Mouse (Mus musculus): ENCODE measurements around the gene Cnot11. TPM values are rescaled to one million over a fixed set of nuclear protein-coding genes. Genes with fewer than 3 reads are reported as not detected.

Gene Cnot11
- total and polyA plus RNA-seq, 2 experiments from 2014 or later, result 12.7 to 31.7 TPM

GRCm38 (mm10) chr1:39561920-39562319 lies 27.1 kb downstream of the Cnot11 start:
- ATAC-seq (no peak), DNase-seq (ENCODE audit: low spot score) (peak; percentile 53)
- WGBS, result 51% methylated on average over 1 of the region's 1 CpGs
- H3K4me3 ChIP-seq (ENCODE audit: low read length), result no peak overlapping the region
- peaks cover 12% of the 10 kb centered on the region; the same call in 1 of the 2 replicates for H3K36me3 ChIP-seq (ENCODE audit: insufficient read depth, low read length)
- TF ChIP-seq CTCF (IDR thresholded peaks at IDR 0.05; ENCODE audit: low read depth), result peak; percentile 57
- H3K4me2 ChIP-seq (ENCODE audit: low read depth, low read length), result no peak overlapping the region
- no peak overlapping the region for H3K27ac ChIP-seq
- H3K9me3 ChIP-seq (ENCODE audit: low read length), result no peaks in the 10 kb centered on the region
- no peaks in the 10 kb centered on the region for H3K27me3 ChIP-seq (ENCODE audit: insufficient read depth, low read length)
- H3K4me1 ChIP-seq (ENCODE audit: insufficient read depth, low read length), result no peaks in the 10 kb centered on the region
- no peak overlapping the region for H3K9ac ChIP-seq (replicated peaks; ENCODE audit: low read length)

GRCm38 (mm10) chr1:39563161-39563560 lies 28.4 kb downstream of the Cnot11 start:
- 79% methylated on average over 7 of the region's 7 CpGs for WGBS

GRCm38 (mm10) chr1:39564603-39565002 lies 29.8 kb downstream of the Cnot11 start:
- no peaks in the 10 kb centered on the region for H3K9me3 ChIP-seq (ENCODE audit: low read length)
- DNase-seq (ENCODE audit: low spot score), result no peak
- H3K4me2 ChIP-seq (ENCODE audit: low read depth, low read length), result no peak overlapping the region
- H3K9ac ChIP-seq (replicated peaks; ENCODE audit: low read length), result no peak overlapping the region
- H3K27ac ChIP-seq, result no peak overlapping the region
- no peak for TF ChIP-seq CTCF (IDR thresholded peaks at IDR 0.05; ENCODE audit: low read depth)
- no peaks in the 10 kb centered on the region for H3K27me3 ChIP-seq (ENCODE audit: insufficient read depth, low read length)
- peaks cover 7% of the 10 kb centered on the region; the same call in 1 of the 2 replicates for H3K36me3 ChIP-seq (ENCODE audit: insufficient read depth, low read length)
- no peak overlapping the region for H3K4me3 ChIP-seq (ENCODE audit: low read length)
- WGBS, result 39% methylated on average over 3 of the region's 3 CpGs
- no peaks in the 10 kb centered on the region for H3K4me1 ChIP-seq (ENCODE audit: insufficient read depth, low read length)
- ATAC-seq, result no peak

More at GRCm38 (mm10) chr1:39563161-39563560, 28.4 kb downstream of the Cnot11 start:
- ATAC-seq, result no peak
- Histone ChIP-seq H3K27ac (no peak overlapping the region), H3K4me1 (ENCODE audit: insufficient read depth, low read length) (no peaks in the 10 kb centered on the region), H3K27me3 (ENCODE audit: insufficient read depth, low read length) (no peaks in the 10 kb centered on the region), H3K4me3 (ENCODE audit: low read length) (no peak overlapping the region), H3K4me2 (ENCODE audit: low read depth, low read length) (no peak overlapping the region), H3K36me3 (ENCODE audit: insufficient read depth, low read length) (peaks cover 7% of the 10 kb centered on the region; the same call in 1 of the 2 replicates), H3K9me3 (ENCODE audit: low read length) (no peaks in the 10 kb centered on the region), H3K9ac (replicated peaks; ENCODE audit: low read length) (no peak overlapping the region)
- DNase-seq (ENCODE audit: low spot score), result no peak
- no peak for TF ChIP-seq CTCF (IDR thresholded peaks at IDR 0.05; ENCODE audit: low read depth)

GRCm38 (mm10) chr1:39568079-39568478 lies 33.3 kb downstream of the Cnot11 start:
- TF ChIP-seq CTCF (IDR thresholded peaks at IDR 0.05; ENCODE audit: low read depth), result no peak
- no peak overlapping the region for H3K4me2 ChIP-seq (ENCODE audit: low read depth, low read length)
- no peak overlapping the region for H3K27ac ChIP-seq
- H3K27me3 ChIP-seq (ENCODE audit: insufficient read depth, low read length), result no peaks in the 10 kb centered on the region
- H3K9ac ChIP-seq (replicated peaks; ENCODE audit: low read length), result no peak overlapping the region
- peaks cover 7% of the 10 kb centered on the region; the same call in 1 of the 2 replicates for H3K36me3 ChIP-seq (ENCODE audit: insufficient read depth, low read length)
- DNase-seq (ENCODE audit: low spot score), result peak; percentile 42
- 0 out of 2 replicates have a peak, but pooled peaks have one; percentile 35 for ATAC-seq
- no peaks in the 10 kb centered on the region for H3K4me1 ChIP-seq (ENCODE audit: insufficient read depth, low read length)
- no peaks in the 10 kb centered on the region for H3K9me3 ChIP-seq (ENCODE audit: low read length)
- no peak overlapping the region for H3K4me3 ChIP-seq (ENCODE audit: low read length)

GRCm38 (mm10) chr1:39571653-39572052 lies 36.9 kb downstream of the Cnot11 start:
- DNase-seq (ENCODE audit: low spot score) (no peak), ATAC-seq (no peak)
- Histone ChIP-seq H3K36me3 (ENCODE audit: insufficient read depth, low read length) (no peaks in the 10 kb centered on the region), H3K27me3 (ENCODE audit: insufficient read depth, low read length) (no peaks in the 10 kb centered on the region), H3K4me2 (ENCODE audit: low read depth, low read length) (no peak overlapping the region), H3K9ac (replicated peaks; ENCODE audit: low read length) (no peak overlapping the region), H3K27ac (no peak overlapping the region), H3K4me1 (ENCODE audit: insufficient read depth, low read length) (peaks cover 8% of the 10 kb centered on the region), H3K9me3 (ENCODE audit: low read length) (no peaks in the 10 kb centered on the region), H3K4me3 (ENCODE audit: low read length) (no peak overlapping the region)
- no peak for TF ChIP-seq CTCF (IDR thresholded peaks at IDR 0.05; ENCODE audit: low read depth)
- 76% methylated on average over 6 of the region's 6 CpGs for WGBS

GRCm38 (mm10) chr1:39573890-39574289 lies 39.1 kb downstream of the Cnot11 start:
- peaks cover 8% of the 10 kb centered on the region for H3K4me1 ChIP-seq (ENCODE audit: insufficient read depth, low read length)
- ATAC-seq, result no peak
- no peak for DNase-seq (ENCODE audit: low spot score)
- TF ChIP-seq CTCF (IDR thresholded peaks at IDR 0.05; ENCODE audit: low read depth), result no peak
- H3K4me3 ChIP-seq (ENCODE audit: low read length), result no peak overlapping the region
- no peaks in the 10 kb centered on the region for H3K27me3 ChIP-seq (ENCODE audit: insufficient read depth, low read length)
- 91% methylated on average over 7 of the region's 7 CpGs for WGBS
- no peak overlapping the region for H3K27ac ChIP-seq
- no peaks in the 10 kb centered on the region for H3K36me3 ChIP-seq (ENCODE audit: insufficient read depth, low read length)
- no peak overlapping the region for H3K4me2 ChIP-seq (ENCODE audit: low read depth, low read length)
- no peaks in the 10 kb centered on the region for H3K9me3 ChIP-seq (ENCODE audit: low read length)
- H3K9ac ChIP-seq (replicated peaks; ENCODE audit: low read length), result no peak overlapping the region

GRCm38 (mm10) chr1:39575778-39576375 lies 41.1 kb downstream of the Cnot11 start:
- H3K27me3 ChIP-seq (ENCODE audit: insufficient read depth, low read length), result no peaks in the 10 kb centered on the region
- H3K27ac ChIP-seq, result peak overlapping the region; percentile 97; the same call in 1 of the 2 replicates
- no peaks in the 10 kb centered on the region for H3K36me3 ChIP-seq (ENCODE audit: insufficient read depth, low read length)
- H3K4me3 ChIP-seq (ENCODE audit: low read length), result peak overlapping the region; percentile 94
- DNase-seq (ENCODE audit: low spot score) (no peak), ATAC-seq (no peak)
- H3K9me3 ChIP-seq (ENCODE audit: low read length), result no peaks in the 10 kb centered on the region
- H3K9ac ChIP-seq (replicated peaks; ENCODE audit: low read length), result peak overlapping the region; percentile 94
- WGBS, result 18% methylated on average over 8 of the region's 8 CpGs
- TF ChIP-seq CTCF (IDR thresholded peaks at IDR 0.05; ENCODE audit: low read depth), result no peak
- H3K4me1 ChIP-seq (ENCODE audit: insufficient read depth, low read length), result peaks cover 8% of the 10 kb centered on the region
- H3K4me2 ChIP-seq (ENCODE audit: low read depth, low read length), result peak overlapping the region; percentile 62
